Mouse (Mus musculus): ENCODE data around the gene Cldn34c1. TPM values are rescaled to one million over a fixed set of nuclear protein-coding genes. Genes with fewer than 3 reads are reported as not detected.
"Not testable (repeated sequence)": the region's sequence is repeated elsewhere in the genome, so short reads cannot be mapped to it uniquely, and the experiment has no call there.

The Cldn34c1 gene
- 9.4 and 9.8 TPM in 2 replicates for polyA plus RNA-seq (2015; fragmentation: Nextera tagmentation; extraction: Ambion mirVana)

- H3K27me3 ChIP-seq (ENCODE audit: control insufficient read depth, insufficient read depth, low read length) = no peaks in the 10 kb centered on the region
- WGBS = 3% methylated on average over 56 of the region's 66 CpGs
- H3K9me3 ChIP-seq (replicated peaks; ENCODE audit: control insufficient read depth, low read length) = no peaks in the 10 kb centered on the region
- peak within 1 kb of the TSS; percentile 57 for H3K4me3 ChIP-seq (replicated peaks; ENCODE audit: low read length)
- peak within 1 kb of the TSS; percentile 56 for H3K9ac ChIP-seq (ENCODE audit: low read length)
- peak within 1 kb of the TSS; percentile 44 for H3K4me2 ChIP-seq (ENCODE audit: low read depth, low read length)
- no peaks in the 10 kb centered on the region for H3K36me3 ChIP-seq (ENCODE audit: control insufficient read depth, insufficient read depth, low read length)
- no peaks in the 10 kb centered on the region for H3K4me1 ChIP-seq (ENCODE audit: control insufficient read depth, insufficient read depth, low read length)
- ATAC-seq (ENCODE audit: insufficient read depth, low FRiP score) = peak; percentile 98
- H3K27ac ChIP-seq (ENCODE audit: low read length) = peak within 1 kb of the TSS; percentile 88
Observed at GRCm38 (mm10) chrX:123103291-123104260, at the start of gene Cldn34c1. TSS of gene Cldn34c1 (plus strand) at chrX:123103495.

- H3K27ac ChIP-seq (ENCODE audit: low read length) = no peak overlapping the region
- no peaks in the 10 kb centered on the region for H3K27me3 ChIP-seq (ENCODE audit: control insufficient read depth, insufficient read depth, low read length)
- no peaks in the 10 kb centered on the region for H3K36me3 ChIP-seq (ENCODE audit: control insufficient read depth, insufficient read depth, low read length)
- H3K4me1 ChIP-seq (ENCODE audit: control insufficient read depth, insufficient read depth, low read length) = no peaks in the 10 kb centered on the region
- ATAC-seq (ENCODE audit: insufficient read depth, low FRiP score) = no peak
- WGBS = 67% methylated on average over 3 of the region's 3 CpGs
- no peak overlapping the region for H3K4me2 ChIP-seq (ENCODE audit: low read depth, low read length)
- H3K9me3 ChIP-seq (replicated peaks; ENCODE audit: control insufficient read depth, low read length) = no peaks in the 10 kb centered on the region
- H3K9ac ChIP-seq (ENCODE audit: low read length) = no peak overlapping the region
- H3K4me3 ChIP-seq (replicated peaks; ENCODE audit: low read length) = no peak overlapping the region
Observed at GRCm38 (mm10) chrX:123087441-123087840, 15.9 kb upstream of the Cldn34c1 start.

GRCm38 (mm10) chrX:123102806-123103205 is 489 bp upstream of the Cldn34c1 start:
- Histone ChIP-seq H3K4me2 (ENCODE audit: low read depth, low read length) (peak overlapping the region; percentile 44; the same call in 1 of the 2 replicates), H3K4me3 (replicated peaks; ENCODE audit: low read length) (peak overlapping the region; percentile 57), H3K9ac (ENCODE audit: low read length) (peak overlapping the region; percentile 56), H3K27ac (ENCODE audit: low read length) (peak overlapping the region; percentile 88)
- not testable (repeated sequence) for H3K9me3 ChIP-seq (replicated peaks; ENCODE audit: control insufficient read depth, low read length); ATAC-seq (ENCODE audit: insufficient read depth, low FRiP score); H3K4me1 ChIP-seq (ENCODE audit: control insufficient read depth, insufficient read depth, low read length); H3K36me3 ChIP-seq (ENCODE audit: control insufficient read depth, insufficient read depth, low read length); H3K27me3 ChIP-seq (ENCODE audit: control insufficient read depth, insufficient read depth, low read length)
- 16% methylated on average over 5 of the region's 5 CpGs for WGBS

- Histone ChIP-seq H3K4me3 (replicated peaks; ENCODE audit: low read length) (peak overlapping the region; percentile 57), H3K4me2 (ENCODE audit: low read depth, low read length) (peak overlapping the region; percentile 44), H3K9ac (ENCODE audit: low read length) (peak overlapping the region; percentile 50; the same call in 1 of the 2 replicates)
- H3K4me1 ChIP-seq (ENCODE audit: control insufficient read depth, insufficient read depth, low read length); H3K36me3 ChIP-seq (ENCODE audit: control insufficient read depth, insufficient read depth, low read length); ATAC-seq (ENCODE audit: insufficient read depth, low FRiP score); H3K27ac ChIP-seq (ENCODE audit: low read length); H3K27me3 ChIP-seq (ENCODE audit: control insufficient read depth, insufficient read depth, low read length); H3K9me3 ChIP-seq (replicated peaks; ENCODE audit: control insufficient read depth, low read length): not testable (repeated sequence)
- WGBS = 14% methylated on average over 7 of the region's 7 CpGs
Observed at GRCm38 (mm10) chrX:123104692-123105091, 1.4 kb downstream of the Cldn34c1 start.

- not testable (repeated sequence) for H3K4me3 ChIP-seq (replicated peaks; ENCODE audit: low read length); ATAC-seq (ENCODE audit: insufficient read depth, low FRiP score); H3K9me3 ChIP-seq (replicated peaks; ENCODE audit: control insufficient read depth, low read length); H3K4me1 ChIP-seq (ENCODE audit: control insufficient read depth, insufficient read depth, low read length); H3K27me3 ChIP-seq (ENCODE audit: control insufficient read depth, insufficient read depth, low read length); H3K4me2 ChIP-seq (ENCODE audit: low read depth, low read length); H3K9ac ChIP-seq (ENCODE audit: low read length); H3K27ac ChIP-seq (ENCODE audit: low read length); H3K36me3 ChIP-seq (ENCODE audit: control insufficient read depth, insufficient read depth, low read length)
- WGBS = no CpG with 5 or more reads among the region's 1 CpGs
Observed at GRCm38 (mm10) chrX:123222381-123222780, 119.1 kb downstream of the Cldn34c1 start, which contains the start of gene Srsx. TSS of gene Srsx (minus strand) at chrX:123222481.

Other genes starting within 250 kb of the Cldn34c1 start
- not detected in 2 replicates for gene Gm17521, start 73.8 kb upstream of the Cldn34c1 start, polyA plus RNA-seq (2015; fragmentation: Nextera tagmentation; extraction: Ambion mirVana)
- gene Srsx, start 119.0 kb downstream of the Cldn34c1 start, polyA plus RNA-seq (2015; fragmentation: Nextera tagmentation; extraction: Ambion mirVana) = not detected in 2 replicates
- gene Gm17577, start 143.4 kb downstream of the Cldn34c1 start, polyA plus RNA-seq (2015; fragmentation: Nextera tagmentation; extraction: Ambion mirVana) = not detected in 2 replicates

Measured in stomach, embryonic 16.5 days (tissue).